Mouse (Mus musculus): ENCODE results near the gene Sik1.

Sik1 gene

GRCm38 (mm10) chr17:31875326-31875930, 19.8 kb upstream of the Sik1 start:
- no peak for DNase-seq (ENCODE audit: low spot score in 2 of 2)

- no peak for DNase-seq (ENCODE audit: low spot score in 2 of 2)
Measured at GRCm38 (mm10) chr17:31874691-31875090, 19.1 kb upstream of the Sik1 start.

GRCm38 (mm10) chr17:31873973-31874372, 18.4 kb upstream of the Sik1 start:
- no peak for DNase-seq (ENCODE audit: low spot score in 2 of 2)

- no peak for DNase-seq (ENCODE audit: low spot score in 2 of 2)
Measured at GRCm38 (mm10) chr17:31873185-31873870, 17.7 kb upstream of the Sik1 start.

GRCm38 (mm10) chr17:31872826-31873165, 17.2 kb upstream of the Sik1 start:
- no peak for DNase-seq (ENCODE audit: low spot score in 2 of 2)

- DNase-seq (ENCODE audit: low spot score in 2 of 2), result no peak
Measured at GRCm38 (mm10) chr17:31871968-31872825, 16.6 kb upstream of the Sik1 start.

- DNase-seq (ENCODE audit: low spot score in 2 of 2), result no peak
Measured at GRCm38 (mm10) chr17:31870931-31871421, 15.4 kb upstream of the Sik1 start.

- DNase-seq (ENCODE audit: low spot score in 2 of 2), result no peak
Measured at GRCm38 (mm10) chr17:31870446-31870845, 14.8 kb upstream of the Sik1 start.

GRCm38 (mm10) chr17:31868076-31868475, 12.5 kb upstream of the Sik1 start:
- DNase-seq (ENCODE audit: low spot score in 2 of 2), result no peak

GRCm38 (mm10) chr17:31867061-31867460, 11.5 kb upstream of the Sik1 start:
- DNase-seq (ENCODE audit: low spot score in 2 of 2), result no peak

- no peak for DNase-seq (ENCODE audit: low spot score in 2 of 2)
Measured at GRCm38 (mm10) chr17:31865636-31866035, 10.0 kb upstream of the Sik1 start.

GRCm38 (mm10) chr17:31864666-31865450, 9.3 kb upstream of the Sik1 start:
- no peak for DNase-seq (ENCODE audit: low spot score in 2 of 2)

GRCm38 (mm10) chr17:31863151-31863815, 7.7 kb upstream of the Sik1 start:
- no peak for DNase-seq (ENCODE audit: low spot score in 2 of 2)

- DNase-seq (ENCODE audit: low spot score in 2 of 2), result no peak
Measured at GRCm38 (mm10) chr17:31862136-31862535, 6.5 kb upstream of the Sik1 start.

- no peak for DNase-seq (ENCODE audit: low spot score in 2 of 2)
Measured at GRCm38 (mm10) chr17:31861661-31862060, 6.1 kb upstream of the Sik1 start.

GRCm38 (mm10) chr17:31860856-31861255, 5.3 kb upstream of the Sik1 start:
- no peak for DNase-seq (ENCODE audit: low spot score in 2 of 2)

GRCm38 (mm10) chr17:31859367-31859766, 3.8 kb upstream of the Sik1 start:
- no peak for DNase-seq (ENCODE audit: low spot score in 2 of 2)

GRCm38 (mm10) chr17:31858786-31859185, 3.2 kb upstream of the Sik1 start:
- no peak for DNase-seq (ENCODE audit: low spot score in 2 of 2)

- DNase-seq (ENCODE audit: low spot score in 2 of 2), result no peak
Measured at GRCm38 (mm10) chr17:31857903-31858426, 2.4 kb upstream of the Sik1 start.

GRCm38 (mm10) chr17:31857251-31857650, 1.6 kb upstream of the Sik1 start:
- DNase-seq (ENCODE audit: low spot score in 2 of 2), result no peak
